In genomic region chr12:14149843-14150567, GRCm38 (mm10) we compare ENCODE assay signal across 7 mouse cellular contexts. TPM values are rescaled to one million over a fixed set of nuclear protein-coding genes. Genes with fewer than 3 reads are reported as not detected.
DNase-seq lines count a peak whose midpoint lies in the region; ATAC-seq and TF ChIP-seq lines count a peak whose summit lies in the region.

No protein-coding gene starts in this region.

- no peaks in the 10 kb centered on the region for H3K36me3 ChIP-seq in embryonic facial prominence, embryonic 15.5 days
- H3K36me3 ChIP-seq in heart, embryonic 11.5 days (ENCODE audit: control insufficient read depth, insufficient read depth, low read length) = no peaks in the 10 kb centered on the region
- H3K36me3 ChIP-seq in kidney, embryonic 15.5 days = no peaks in the 10 kb centered on the region
- no peaks in the 10 kb centered on the region for H3K36me3 ChIP-seq in limb, embryonic 14.5 days (ENCODE audit: control insufficient read depth, insufficient read depth, low read length)
- H3K36me3 ChIP-seq in midbrain, embryonic 16.5 days (ENCODE audit: control insufficient read depth, insufficient read depth, low read length) = no peaks in the 10 kb centered on the region

- peaks cover 25% of the 10 kb centered on the region for H3K27me3 ChIP-seq in embryonic facial prominence, embryonic 15.5 days
- peaks cover 27% of the 10 kb centered on the region for H3K27me3 ChIP-seq in heart, embryonic 11.5 days (ENCODE audit: control insufficient read depth, insufficient read depth, low read length)
- peaks cover 38% of the 10 kb centered on the region for H3K27me3 ChIP-seq in kidney, embryonic 15.5 days
- H3K27me3 ChIP-seq in limb, embryonic 14.5 days (ENCODE audit: control insufficient read depth, insufficient read depth, low read length) = peaks cover 39% of the 10 kb centered on the region
- no peaks in the 10 kb centered on the region for H3K27me3 ChIP-seq in midbrain, embryonic 16.5 days (ENCODE audit: control insufficient read depth, insufficient read depth, low read depth, low read length)

- TF ChIP-seq POLR2A in limb, embryonic 14.5 days (IDR thresholded peaks at IDR 0.05; ENCODE audit: borderline replicate concordance, extremely low read depth, insufficient read depth, insufficient read length) = no peak

- H3K9me3 ChIP-seq in embryonic facial prominence, embryonic 15.5 days (replicated peaks) = no peaks in the 10 kb centered on the region
- H3K9me3 ChIP-seq in heart, embryonic 11.5 days (replicated peaks; ENCODE audit: control insufficient read depth, low read length) = no peaks in the 10 kb centered on the region
- H3K9me3 ChIP-seq in kidney, embryonic 15.5 days (replicated peaks) = no peaks in the 10 kb centered on the region
- H3K9me3 ChIP-seq in limb, embryonic 14.5 days (ENCODE audit: control insufficient read depth, low read length) = no peaks in the 10 kb centered on the region
- no peaks in the 10 kb centered on the region for H3K9me3 ChIP-seq in midbrain, embryonic 16.5 days (replicated peaks; ENCODE audit: control insufficient read depth, low read length, poor library complexity, severe bottlenecking)

- 0 out of 2 replicates have a peak overlapping the region, but pooled peaks have one; percentile 4 for H3K9ac ChIP-seq in embryonic facial prominence, embryonic 15.5 days
- peak overlapping the region; percentile 50; the same call in 1 of the 2 replicates for H3K9ac ChIP-seq in heart, embryonic 11.5 days (ENCODE audit: low read depth, low read length)
- peak overlapping the region; percentile 49 for H3K9ac ChIP-seq in kidney, embryonic 15.5 days
- H3K9ac ChIP-seq in limb, embryonic 14.5 days (ENCODE audit: low read depth, low read length, severe bottlenecking) = peak overlapping the region; percentile 36
- H3K9ac ChIP-seq in midbrain, embryonic 16.5 days (ENCODE audit: low read depth, low read length) = peak overlapping the region; percentile 79

- peak; percentile 69 for ATAC-seq in cerebellum, adult (ENCODE audit: insufficient number of reproducible peaks, low FRiP score, low TSS enrichment)
- ATAC-seq in embryonic facial prominence, embryonic 15.5 days (ENCODE audit: insufficient number of reproducible peaks, low FRiP score, low TSS enrichment, low read depth) = no peak
- 0 out of 2 replicates have a peak, but pooled peaks have one; percentile 8 for ATAC-seq in heart, embryonic 11.5 days (replicated peaks; ENCODE audit: insufficient number of reproducible peaks, low FRiP score, low TSS enrichment)
- ATAC-seq in kidney, embryonic 15.5 days (replicated peaks; ENCODE audit: low FRiP score) = peak; percentile 49; the same call in 1 of the 2 replicates
- no peak; the same call in 1 of the 2 replicates for ATAC-seq in limb, embryonic 14.5 days (ENCODE audit: low FRiP score, low read depth)
- peak; percentile 23 for ATAC-seq in midbrain, embryonic 16.5 days

- H3K4me2 ChIP-seq in embryonic facial prominence, embryonic 15.5 days (replicated peaks) = peak overlapping the region; percentile 90
- H3K4me2 ChIP-seq in heart, embryonic 11.5 days = peak overlapping the region; percentile 80
- peak overlapping the region; percentile 94 for H3K4me2 ChIP-seq in kidney, embryonic 15.5 days
- peak overlapping the region; percentile 83 for H3K4me2 ChIP-seq in limb, embryonic 14.5 days (replicated peaks; ENCODE audit: low read depth, low read length, severe bottlenecking)
- H3K4me2 ChIP-seq in midbrain, embryonic 16.5 days (ENCODE audit: low read length) = peak overlapping the region; percentile 94

- DNase-seq in limb, embryonic 14.5 days (ENCODE audit: low spot score) = peak; percentile 44
- peak; percentile 62 for DNase-seq in testis, postnatal 14 days (ENCODE audit: low spot score)

- peaks cover 32% of the 10 kb centered on the region for H3K4me1 ChIP-seq in embryonic facial prominence, embryonic 15.5 days
- H3K4me1 ChIP-seq in heart, embryonic 11.5 days (ENCODE audit: control insufficient read depth, insufficient read depth, low read length) = peaks cover 14% of the 10 kb centered on the region; the same call in 1 of the 2 replicates
- H3K4me1 ChIP-seq in kidney, embryonic 15.5 days = peaks cover 27% of the 10 kb centered on the region
- H3K4me1 ChIP-seq in limb, embryonic 14.5 days (ENCODE audit: control insufficient read depth, insufficient read depth, low read length) = peaks cover 11% of the 10 kb centered on the region
- H3K4me1 ChIP-seq in midbrain, embryonic 16.5 days (ENCODE audit: control insufficient read depth, insufficient read depth, low read length) = peaks cover 11% of the 10 kb centered on the region

- no peak overlapping the region for H3K27ac ChIP-seq in embryonic facial prominence, embryonic 15.5 days (replicated peaks)
- no peak overlapping the region for H3K27ac ChIP-seq in heart, embryonic 11.5 days (ENCODE audit: low read depth, low read length)
- no peak overlapping the region for H3K27ac ChIP-seq in kidney, embryonic 15.5 days
- no peak overlapping the region for H3K27ac ChIP-seq in limb, embryonic 14.5 days (replicated peaks; ENCODE audit: low read depth, low read length)
- H3K27ac ChIP-seq in midbrain, embryonic 16.5 days (ENCODE audit: low read length) = peak overlapping the region; percentile 88

- WGBS in embryonic facial prominence, embryonic 15.5 days = under 1% methylated on average over 59 of the region's 59 CpGs
- under 1% methylated on average over 59 of the region's 59 CpGs for WGBS in heart, embryonic 11.5 days (ENCODE audit: insufficient replicate concordance)
- under 1% methylated on average over 59 of the region's 59 CpGs for WGBS in kidney, embryonic 15.5 days
- under 1% methylated on average over 25 of the region's 59 CpGs for WGBS in limb, embryonic 14.5 days
- under 1% methylated on average over 59 of the region's 59 CpGs for WGBS in midbrain, embryonic 16.5 days

- H3K4me3 ChIP-seq in embryonic facial prominence, embryonic 15.5 days (replicated peaks) = peak overlapping the region; percentile 60
- peak overlapping the region; percentile 56 for H3K4me3 ChIP-seq in heart, embryonic 11.5 days (ENCODE audit: low read depth, low read length)
- H3K4me3 ChIP-seq in kidney, embryonic 15.5 days (replicated peaks) = peak overlapping the region; percentile 61
- H3K4me3 ChIP-seq in limb, embryonic 14.5 days (replicated peaks; ENCODE audit: low read length) = peak overlapping the region; percentile 49
- peak overlapping the region; percentile 74 for H3K4me3 ChIP-seq in midbrain, embryonic 16.5 days (ENCODE audit: low read depth, low read length)

RNA-seq across cellular contexts. Expression of gene Fam84a, which starts 1.8 kb away (rescaled TPM):
- 36.8 and 37.0 TPM in 2 replicates for polyA plus RNA-seq in embryonic facial prominence, embryonic 15.5 days (2015; fragmentation: Nextera tagmentation; extraction: Ambion mirVana)
- 1.4 TPM in 2 replicates for polyA plus RNA-seq in heart, embryonic 11.5 days (2014; fragmentation: Nextera tagmentation; extraction: Ambion mirVana)
- 8.2 and 9.4 TPM in 2 replicates for polyA plus RNA-seq in kidney, embryonic 15.5 days (2015; fragmentation: Nextera tagmentation; extraction: Ambion mirVana)
- polyA plus RNA-seq in limb, embryonic 14.5 days (2012; rRNA removed) = 7.4 TPM in 2 replicates
- 26.0 and 26.4 TPM in 2 replicates for polyA plus RNA-seq in limb, embryonic 14.5 days (2014; fragmentation: Nextera tagmentation; extraction: Ambion mirVana)
- polyA plus RNA-seq in midbrain, embryonic 16.5 days (2015; fragmentation: Nextera tagmentation; extraction: Ambion mirVana) = 74.8 and 75.7 TPM in 2 replicates

Comparison
In these comparisons a context has a peak if more than half of its experiments do, and no peak if none do; other contexts are left out.
1. ATAC-seq: peak in cerebellum, adult (single experiment), heart, embryonic 11.5 days (single experiment), kidney, embryonic 15.5 days (single experiment) and midbrain, embryonic 16.5 days (single experiment); none in embryonic facial prominence, embryonic 15.5 days (single experiment) and limb, embryonic 14.5 days (single experiment).
2. H3K9ac ChIP-seq: peak in every context shown above with its lines; median percentile 79 in midbrain, embryonic 16.5 days; 50 in heart, embryonic 11.5 days; 49 in kidney, embryonic 15.5 days; 36 in limb, embryonic 14.5 days; 4 in embryonic facial prominence, embryonic 15.5 days.
3. Peak in every context shown above with its lines, with median percentiles within 50 percentile points of each other: H3K4me2 ChIP-seq and H3K4me3 ChIP-seq.